Mouse (Mus musculus): ENCODE results near the gene Ebf3. TPM values are rescaled to one million over a fixed set of nuclear protein-coding genes. Genes with fewer than 3 reads are reported as not detected.

Gene Ebf3
- polyA plus RNA-seq, 1 experiment: not detected

DNA sequence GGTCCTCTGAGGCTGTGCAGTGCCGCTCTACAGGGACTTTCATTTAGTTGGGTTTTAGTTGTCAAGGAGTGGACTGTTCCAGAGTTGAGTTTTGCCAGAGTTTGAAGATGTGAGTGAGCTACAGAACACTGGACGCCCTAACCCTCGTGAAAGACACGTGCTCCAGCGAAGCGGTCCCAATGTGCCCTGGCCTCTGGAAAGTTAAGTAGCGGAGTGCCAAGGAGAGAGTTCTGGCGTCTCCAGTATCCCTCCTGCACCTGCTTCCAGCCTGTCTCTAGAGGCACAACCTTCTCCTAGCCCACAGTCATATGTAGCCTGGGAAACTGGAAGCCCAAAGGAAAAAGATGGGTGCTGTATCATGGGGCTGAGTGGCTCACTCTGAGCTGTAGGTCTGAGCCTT, 73.8 kb downstream of the Ebf3 start:
- Histone ChIP-seq H3K27me3 (replicated peaks) (peaks cover 11% of the 10 kb centered on the region), H3K36me3 (replicated peaks; ENCODE audit: low read length) (no peaks in the 10 kb centered on the region), H3K4me1 (no peaks in the 10 kb centered on the region), H3K9me3 (no peaks in the 10 kb centered on the region), H3K4me3 (replicated peaks) (no peak overlapping the region)
- TF ChIP-seq FLI1 (IDR thresholded peaks at IDR 0.05; ENCODE audit: low read length): no peak
- TF ChIP-seq GATA1 (IDR thresholded peaks at IDR 0.05; ENCODE audit: borderline replicate concordance, low read length): no peak

DNA sequence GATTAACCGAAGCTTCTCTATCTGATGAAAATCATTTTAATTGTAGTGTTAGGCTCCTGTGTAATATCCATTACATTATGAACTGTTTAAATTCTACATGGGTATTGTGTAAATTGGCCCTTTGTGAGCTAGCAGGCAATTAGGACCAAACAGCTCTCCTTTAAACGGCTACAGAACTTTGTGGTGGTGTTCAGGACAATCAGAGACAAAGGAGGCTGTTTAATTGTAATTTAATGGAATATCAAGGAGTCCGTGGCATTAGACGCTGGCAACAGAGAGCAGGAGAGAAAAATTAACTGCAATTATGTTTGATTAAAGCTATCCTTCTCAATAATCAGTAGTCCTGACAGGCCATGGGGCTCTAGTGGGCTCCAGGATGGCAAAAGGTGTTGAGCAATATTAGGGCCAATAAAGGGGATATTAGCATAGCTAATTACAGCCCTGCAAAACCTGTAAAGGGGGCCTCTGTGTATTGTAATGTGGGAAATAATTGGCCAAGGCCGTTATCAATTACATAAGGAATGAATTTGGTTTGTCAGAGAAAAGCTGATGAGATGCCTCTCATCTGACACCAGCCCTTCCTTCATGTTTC, 74.6 kb downstream of the Ebf3 start:
- no peak overlapping the region for H3K4me3 ChIP-seq (replicated peaks)
- no peak for TF ChIP-seq GATA1 (IDR thresholded peaks at IDR 0.05; ENCODE audit: borderline replicate concordance, low read length)
- TF ChIP-seq FLI1 (IDR thresholded peaks at IDR 0.05; ENCODE audit: low read length): no peak
- no peaks in the 10 kb centered on the region for H3K4me1 ChIP-seq
- H3K9me3 ChIP-seq: no peaks in the 10 kb centered on the region
- peaks cover 9% of the 10 kb centered on the region for H3K27me3 ChIP-seq (replicated peaks)
- no peaks in the 10 kb centered on the region for H3K36me3 ChIP-seq (replicated peaks; ENCODE audit: low read length)

DNA sequence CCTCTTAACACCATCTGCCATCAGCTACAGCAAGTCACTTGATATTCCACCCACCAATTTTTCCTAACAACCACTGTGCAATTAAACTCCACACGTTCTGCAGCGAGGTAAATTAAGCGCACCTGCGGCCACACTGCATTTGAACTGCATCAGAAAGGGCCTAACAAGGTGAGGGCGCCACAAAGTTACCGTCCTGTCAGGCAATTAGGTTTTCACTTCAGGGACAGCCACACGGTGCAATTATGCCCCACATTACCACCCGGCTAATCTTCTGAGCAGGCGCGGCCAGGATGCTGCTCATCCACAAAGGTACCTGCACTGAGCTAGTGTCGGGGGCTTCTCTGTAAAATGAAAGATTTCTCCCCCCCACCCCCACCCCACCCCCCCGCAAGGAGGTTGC, 76.8 kb downstream of the Ebf3 start:
- Histone ChIP-seq H3K4me3 (replicated peaks) (no peak overlapping the region), H3K9me3 (no peaks in the 10 kb centered on the region)
- no peak for TF ChIP-seq FLI1 (IDR thresholded peaks at IDR 0.05; ENCODE audit: low read length)
- TF ChIP-seq GATA1 (IDR thresholded peaks at IDR 0.05; ENCODE audit: borderline replicate concordance, low read length): no peak

DNA sequence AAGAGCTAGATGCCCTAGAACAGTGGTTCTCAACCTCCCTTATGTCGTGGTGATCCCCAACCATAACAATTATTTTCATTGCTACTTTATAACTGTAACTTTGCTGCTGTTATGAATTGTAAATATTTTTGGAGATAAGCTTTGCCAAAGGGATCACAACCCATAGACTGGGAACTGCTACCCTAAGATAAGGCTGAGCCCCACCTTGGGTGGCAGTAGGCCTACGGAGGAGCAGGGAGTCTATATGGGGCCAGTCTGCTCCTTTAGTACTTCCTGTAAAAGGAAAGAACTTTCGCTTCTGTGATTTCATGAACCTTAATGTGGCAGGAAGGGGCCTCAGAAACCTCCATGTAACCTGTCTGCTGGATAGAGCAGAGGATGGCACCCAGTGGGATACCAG, 90.4 kb downstream of the Ebf3 start:
- Histone ChIP-seq H3K27me3 (replicated peaks) (peaks cover 2% of the 10 kb centered on the region), H3K4me1 (no peaks in the 10 kb centered on the region), H3K4me3 (replicated peaks) (no peak overlapping the region), H3K9me3 (no peaks in the 10 kb centered on the region), H3K36me3 (replicated peaks; ENCODE audit: low read length) (no peaks in the 10 kb centered on the region)
- TF ChIP-seq FLI1 (IDR thresholded peaks at IDR 0.05; ENCODE audit: low read length) (no peak), GATA1 (IDR thresholded peaks at IDR 0.05; ENCODE audit: borderline replicate concordance, low read length) (no peak)

More for the DNA sequence above, 76.8 kb downstream of the Ebf3 start:
- no peaks in the 10 kb centered on the region for H3K4me1 ChIP-seq
- peaks cover 7% of the 10 kb centered on the region for H3K27me3 ChIP-seq (replicated peaks)
- H3K36me3 ChIP-seq (replicated peaks; ENCODE audit: low read length): no peaks in the 10 kb centered on the region

DNA sequence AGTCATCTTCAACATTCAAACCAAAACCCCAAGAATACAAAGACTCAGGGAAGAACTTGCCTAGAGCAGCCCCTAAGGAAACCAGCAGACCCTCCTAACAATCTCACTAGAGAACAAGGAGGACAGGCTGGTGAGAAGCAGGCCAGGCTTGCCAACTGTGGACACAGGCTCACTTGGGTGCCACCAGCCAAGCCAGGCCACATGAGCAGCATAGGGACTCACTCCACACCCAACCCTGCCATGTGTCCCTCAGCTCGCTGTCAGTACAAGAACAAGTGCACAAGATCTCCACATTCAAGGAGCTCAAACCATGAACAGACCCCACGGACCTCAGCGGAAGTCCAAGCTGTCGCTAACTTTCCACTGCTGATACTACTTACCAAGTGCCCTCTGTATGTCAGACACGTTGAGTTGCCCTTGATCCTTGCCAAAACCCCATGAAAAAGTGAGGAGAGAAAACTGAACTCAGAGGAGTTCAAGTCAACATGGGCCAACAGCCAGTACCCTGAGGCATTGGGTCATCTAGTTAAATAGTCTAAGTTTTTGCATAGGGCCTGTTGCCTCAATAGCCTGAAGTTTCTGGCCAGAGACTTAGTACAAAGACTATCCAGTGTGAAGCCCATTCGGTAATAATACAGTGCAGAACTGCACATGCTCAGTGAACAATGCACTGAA, 91.3 kb downstream of the Ebf3 start:
- Histone ChIP-seq H3K36me3 (replicated peaks; ENCODE audit: low read length) (no peaks in the 10 kb centered on the region), H3K4me3 (replicated peaks) (no peak overlapping the region), H3K27me3 (replicated peaks) (peaks cover 2% of the 10 kb centered on the region), H3K9me3 (no peaks in the 10 kb centered on the region), H3K4me1 (no peaks in the 10 kb centered on the region)
- TF ChIP-seq FLI1 (IDR thresholded peaks at IDR 0.05; ENCODE audit: low read length): no peak
- no peak for TF ChIP-seq GATA1 (IDR thresholded peaks at IDR 0.05; ENCODE audit: borderline replicate concordance, low read length)

DNA sequence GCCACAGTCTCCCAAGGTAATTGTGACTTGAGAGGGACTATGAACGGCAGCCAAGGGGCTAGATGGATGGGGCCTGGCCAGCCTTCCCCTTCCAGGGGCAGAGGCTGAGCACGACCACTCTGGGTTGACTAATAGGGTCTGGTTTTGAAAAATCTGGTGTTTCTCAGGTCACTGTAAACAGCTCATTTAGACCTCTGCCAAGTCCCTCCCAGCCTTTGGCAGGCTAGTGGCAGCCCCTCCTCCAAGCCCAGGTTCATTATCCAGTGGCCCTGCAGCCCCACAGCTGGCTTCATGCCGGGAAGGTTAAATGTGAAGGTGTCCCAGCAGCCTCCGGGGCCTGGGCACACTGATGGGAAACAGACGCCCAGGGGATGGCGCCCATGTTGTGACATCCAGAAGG, 92.6 kb downstream of the Ebf3 start:
- Histone ChIP-seq H3K36me3 (replicated peaks; ENCODE audit: low read length) (no peaks in the 10 kb centered on the region), H3K4me1 (no peaks in the 10 kb centered on the region), H3K27me3 (replicated peaks) (peaks cover 2% of the 10 kb centered on the region), H3K4me3 (replicated peaks) (no peak overlapping the region), H3K9me3 (no peaks in the 10 kb centered on the region)
- TF ChIP-seq FLI1 (IDR thresholded peaks at IDR 0.05; ENCODE audit: low read length) (no peak), GATA1 (IDR thresholded peaks at IDR 0.05; ENCODE audit: borderline replicate concordance, low read length) (no peak)

DNA sequence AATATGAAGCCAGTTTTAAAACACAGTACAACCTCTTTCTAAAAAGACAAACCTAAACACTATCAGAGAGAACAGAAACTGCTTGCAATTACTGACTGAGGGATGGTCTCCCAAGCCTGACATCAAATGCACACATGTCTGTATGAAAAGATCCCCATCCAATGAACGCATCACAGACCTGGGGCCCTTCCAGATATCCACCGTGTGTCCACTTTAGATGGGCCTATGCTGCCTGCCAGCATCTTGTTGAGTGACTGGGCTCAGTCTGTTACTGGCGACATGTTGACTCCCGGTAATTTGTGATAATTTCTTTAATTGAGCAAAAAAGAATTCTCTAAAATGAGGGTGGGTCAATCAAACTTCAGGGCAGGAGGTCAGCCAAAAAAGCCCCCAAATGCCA, 93.8 kb downstream of the Ebf3 start:
- Histone ChIP-seq H3K4me1 (no peaks in the 10 kb centered on the region), H3K9me3 (no peaks in the 10 kb centered on the region), H3K4me3 (replicated peaks) (no peak overlapping the region), H3K36me3 (replicated peaks; ENCODE audit: low read length) (no peaks in the 10 kb centered on the region), H3K27me3 (replicated peaks) (peaks cover 2% of the 10 kb centered on the region)
- TF ChIP-seq FLI1 (IDR thresholded peaks at IDR 0.05; ENCODE audit: low read length) (no peak), GATA1 (IDR thresholded peaks at IDR 0.05; ENCODE audit: borderline replicate concordance, low read length) (no peak)

DNA sequence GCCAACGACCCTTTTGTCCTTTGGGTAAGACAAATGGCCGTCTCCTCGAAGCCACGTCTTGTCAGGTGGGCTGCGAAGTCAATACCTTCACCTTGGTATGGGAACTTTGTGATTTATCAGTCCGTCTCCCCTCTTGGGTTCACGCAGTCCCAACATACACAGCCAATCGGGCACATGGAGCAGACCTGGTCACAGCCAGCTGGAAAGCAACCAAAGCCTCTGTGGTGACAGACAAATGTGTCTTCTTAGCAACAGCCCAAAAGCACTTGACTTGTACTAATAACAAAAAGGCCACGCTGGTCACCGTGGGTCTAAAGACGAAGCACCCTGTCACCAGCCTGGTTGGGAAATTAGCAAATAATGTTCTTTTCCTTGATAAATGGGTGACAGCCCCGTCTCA, 95.5 kb downstream of the Ebf3 start:
- TF ChIP-seq FLI1 (IDR thresholded peaks at IDR 0.05; ENCODE audit: low read length) (no peak), GATA1 (IDR thresholded peaks at IDR 0.05; ENCODE audit: borderline replicate concordance, low read length) (no peak)
- no peaks in the 10 kb centered on the region for H3K4me1 ChIP-seq
- no peak overlapping the region for H3K4me3 ChIP-seq (replicated peaks)
- H3K27me3 ChIP-seq (replicated peaks): peaks cover 2% of the 10 kb centered on the region
- H3K36me3 ChIP-seq (replicated peaks; ENCODE audit: low read length): no peaks in the 10 kb centered on the region
- no peaks in the 10 kb centered on the region for H3K9me3 ChIP-seq

DNA sequence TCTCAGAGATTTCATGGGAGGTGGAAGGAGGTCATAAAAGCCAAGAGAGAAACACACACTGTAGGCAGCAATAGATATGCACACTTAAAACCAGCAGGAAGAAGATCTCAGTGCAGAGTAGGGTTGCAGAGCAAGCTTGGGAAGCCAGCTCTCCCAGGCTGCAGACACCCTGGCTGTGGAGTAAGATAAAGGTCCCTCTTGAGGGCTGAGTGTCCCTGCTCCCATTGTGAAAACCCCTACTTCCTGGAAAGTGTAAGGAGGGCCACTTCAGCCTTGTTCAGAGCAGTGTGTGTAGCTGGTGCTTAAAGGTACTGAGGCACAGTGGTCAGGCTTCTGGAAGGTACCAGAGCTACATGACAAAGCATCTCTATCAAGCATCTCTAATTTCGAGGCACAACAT, 100.8 kb downstream of the Ebf3 start:
- Histone ChIP-seq H3K4me1 (no peaks in the 10 kb centered on the region), H3K9me3 (no peaks in the 10 kb centered on the region), H3K36me3 (replicated peaks; ENCODE audit: low read length) (no peaks in the 10 kb centered on the region), H3K27me3 (replicated peaks) (no peaks in the 10 kb centered on the region), H3K4me3 (replicated peaks) (no peak overlapping the region)
- no peak for TF ChIP-seq GATA1 (IDR thresholded peaks at IDR 0.05; ENCODE audit: borderline replicate concordance, low read length)
- TF ChIP-seq FLI1 (IDR thresholded peaks at IDR 0.05; ENCODE audit: low read length): no peak

DNA sequence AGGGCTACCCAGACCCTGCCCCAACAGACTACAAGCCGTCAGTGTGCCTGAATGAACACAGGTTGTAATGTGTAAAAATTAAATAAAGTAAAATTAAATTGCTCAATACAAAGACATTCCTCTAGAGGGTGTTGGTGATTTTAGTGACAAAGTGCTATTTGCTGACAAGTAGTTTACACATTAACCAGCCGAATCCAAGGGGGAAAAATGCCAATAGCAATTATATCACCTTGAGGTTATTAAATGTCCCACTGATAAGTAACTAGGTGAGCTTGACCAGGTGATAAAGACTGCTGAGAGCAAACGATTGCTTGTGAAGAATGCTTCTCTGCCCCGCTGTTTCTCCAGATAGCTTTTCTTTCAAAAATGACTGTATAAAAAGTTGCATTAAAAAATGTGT, 102.9 kb downstream of the Ebf3 start:
- Histone ChIP-seq H3K4me1 (no peaks in the 10 kb centered on the region), H3K27me3 (replicated peaks) (no peaks in the 10 kb centered on the region), H3K36me3 (replicated peaks; ENCODE audit: low read length) (no peaks in the 10 kb centered on the region), H3K9me3 (no peaks in the 10 kb centered on the region), H3K4me3 (replicated peaks) (no peak overlapping the region)
- TF ChIP-seq FLI1 (IDR thresholded peaks at IDR 0.05; ENCODE audit: low read length) (no peak), GATA1 (IDR thresholded peaks at IDR 0.05; ENCODE audit: borderline replicate concordance, low read length) (no peak)

All from megakaryocyte, embryonic 14.5 days (primary cell).